Mouse (Mus musculus): Measurements from ENCODE around the gene Ppp6r1. TPM values are rescaled to one million over a fixed set of nuclear protein-coding genes. Genes with fewer than 3 reads are reported as not detected.

Ppp6r1 gene
- total RNA-seq (2021), result 10 to 100 TPM; 81.8 to 92.3 TPM
- 114 and 134 TPM in 2 replicates for polyA plus RNA-seq (2012; rRNA removed)
- long read RNA-seq, transcript Ppp6r1-201 (24 exons, 3,862 nt), result major isoform, 34 of 58 reads
- long read RNA-seq, partial matches to known transcripts, result 14 of 58 reads
- long read RNA-seq, other reads (novel, unspliced or antisense), result 10 of 58 reads

DNA sequence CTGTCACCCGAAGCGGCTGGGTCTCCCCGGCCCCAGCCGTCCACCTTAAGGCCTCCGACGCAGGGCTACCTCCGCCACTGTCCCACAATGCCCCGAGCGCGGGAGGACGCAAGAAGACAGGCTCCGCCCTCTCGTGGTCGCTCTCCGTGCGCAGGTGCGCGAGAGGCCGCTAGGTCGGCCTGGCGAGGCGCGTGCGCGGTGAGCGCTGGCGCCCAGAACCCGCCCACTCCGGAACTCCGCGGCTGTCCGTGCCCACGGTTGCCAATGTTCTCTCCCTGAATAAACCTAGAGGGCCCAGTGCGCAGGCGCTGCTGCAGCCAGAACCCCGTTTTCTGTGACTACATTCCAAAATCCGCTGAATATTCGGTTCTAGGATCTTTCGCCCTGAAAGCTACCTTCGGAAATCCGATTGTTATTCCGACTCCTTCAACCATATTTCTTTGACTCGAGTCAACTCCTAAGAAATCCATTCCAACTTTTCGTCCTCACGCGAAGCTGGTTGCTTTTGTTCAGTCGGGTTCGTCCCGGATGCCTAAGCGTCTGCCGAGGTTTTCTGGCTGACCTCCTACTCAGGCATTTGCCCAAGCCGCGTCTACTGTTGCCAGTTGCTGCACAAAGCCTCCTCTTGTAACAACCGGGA lies at the start of gene Ppp6r1:
Gene Ppp6r1, minus strand, starts transcription at position 108 of the 640 bp plus-strand sequence.
- peak; percentile 99 for DNase-seq

DNA sequence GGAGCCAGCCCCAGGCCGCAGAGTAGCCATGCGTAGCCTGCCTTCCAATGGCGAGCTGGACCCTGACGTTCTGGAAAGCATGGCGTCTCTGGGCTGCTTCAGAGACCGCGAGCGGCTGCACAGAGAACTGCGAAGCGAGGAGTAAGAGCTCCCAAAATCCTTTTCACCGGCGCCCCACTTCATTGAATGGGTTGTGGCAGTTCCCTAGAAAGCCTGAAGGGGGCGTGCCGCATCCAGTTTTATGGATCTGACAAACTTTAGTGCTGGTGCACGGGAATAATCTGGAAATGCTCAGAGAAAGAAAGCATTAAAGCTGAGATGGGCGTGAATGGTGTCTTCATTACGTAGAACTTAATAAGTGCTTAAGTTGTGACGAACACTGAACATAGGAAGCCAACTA lies 46.3 kb upstream of the Ppp6r1 start:
- DNase-seq, result peak; percentile 51

DNA sequence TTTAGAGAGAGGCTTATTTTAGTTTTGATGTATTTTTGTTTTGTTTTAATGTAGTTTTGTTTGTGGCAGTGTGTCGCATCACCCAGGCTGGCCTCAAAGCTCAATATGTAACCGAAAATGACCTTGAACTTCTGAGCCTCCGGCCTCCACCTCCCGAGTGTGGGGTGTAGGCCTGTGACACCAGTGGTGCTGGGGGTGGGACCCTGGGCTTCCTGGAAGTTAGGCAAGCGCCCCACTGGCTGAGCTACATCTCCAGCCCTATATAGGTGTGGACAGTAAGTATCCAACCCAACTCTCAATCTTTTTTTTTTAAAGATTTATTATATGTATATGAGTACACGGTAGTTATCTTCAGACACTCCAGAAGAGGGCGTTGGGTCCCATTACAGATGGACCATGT lies 44.4 kb upstream of the Ppp6r1 start:
- DNase-seq, result no peak

DNA sequence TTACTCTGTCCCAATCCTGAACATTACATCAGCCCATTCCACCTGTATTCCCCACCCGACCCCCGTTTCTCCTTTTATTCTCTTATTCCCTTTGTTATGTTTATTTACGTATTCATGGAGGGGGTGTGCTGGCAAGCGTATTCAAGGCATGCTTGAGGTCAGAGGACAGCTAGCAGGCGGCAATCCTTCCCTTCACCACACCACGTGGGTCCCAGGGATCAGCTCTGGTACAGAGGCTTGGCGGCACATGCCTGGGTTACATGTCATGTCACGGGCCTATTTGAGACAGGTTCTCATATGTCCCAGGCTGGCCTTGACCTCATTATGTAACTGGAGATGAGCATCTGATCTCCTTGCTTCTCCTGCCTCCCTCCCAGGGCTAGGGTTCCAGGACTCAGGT lies 43.5 kb upstream of the Ppp6r1 start:
- no peak for DNase-seq

DNA sequence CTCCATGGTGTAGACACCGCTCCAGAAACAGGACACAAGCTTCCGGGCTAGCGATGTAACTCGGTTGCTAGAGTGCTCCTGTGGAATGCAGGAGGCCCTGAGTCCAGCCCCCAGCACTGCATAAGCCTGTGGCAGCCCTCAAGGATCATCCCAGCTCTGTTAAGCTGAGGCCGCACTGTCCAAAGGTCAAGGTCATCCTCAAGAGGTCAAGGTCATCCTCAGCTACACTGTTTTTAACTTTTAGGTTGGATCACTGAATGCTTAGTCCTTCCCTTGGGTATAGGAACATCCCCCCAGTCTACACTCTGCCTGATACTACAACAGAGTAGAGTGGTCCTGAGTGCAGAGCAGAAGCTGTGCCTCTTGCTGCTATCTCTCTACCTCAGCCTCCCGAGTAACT lies 34.2 kb upstream of the Ppp6r1 start:
- no peak for DNase-seq

DNA sequence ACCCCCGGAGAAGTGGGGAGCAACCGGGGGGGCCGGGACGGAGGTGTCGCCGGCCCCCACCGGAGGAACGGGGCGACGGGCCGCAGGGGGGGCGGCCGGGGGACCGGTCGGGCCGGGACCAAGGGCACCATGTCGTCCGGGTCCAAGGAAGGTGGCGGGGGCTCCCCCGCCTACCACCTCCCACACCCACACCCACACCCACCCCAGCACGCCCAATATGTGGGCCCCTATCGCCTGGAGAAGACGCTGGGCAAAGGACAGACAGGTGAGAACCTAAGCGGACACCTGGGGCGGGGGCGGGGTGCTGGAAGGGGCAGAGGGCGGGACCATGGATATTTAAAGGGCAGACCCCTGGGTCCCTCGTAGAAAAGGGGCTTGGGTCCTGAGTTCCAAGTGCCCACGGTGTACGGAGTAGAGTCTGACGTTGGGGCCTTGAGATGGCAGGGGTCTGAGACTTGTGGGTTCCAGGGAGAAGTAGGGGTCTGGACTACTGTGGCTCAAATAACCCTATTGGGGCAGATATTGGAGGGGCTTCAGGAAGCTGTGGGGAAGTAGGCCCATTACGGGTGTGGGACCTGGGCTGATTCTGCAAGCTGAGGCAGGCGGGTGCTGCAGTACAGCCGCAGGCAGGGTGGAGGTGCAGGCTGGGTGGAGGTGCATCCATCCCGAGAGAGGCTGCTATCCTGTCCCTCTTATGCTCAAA lies 32.3 kb upstream of the Ppp6r1 start:
- no peak for DNase-seq

DNA sequence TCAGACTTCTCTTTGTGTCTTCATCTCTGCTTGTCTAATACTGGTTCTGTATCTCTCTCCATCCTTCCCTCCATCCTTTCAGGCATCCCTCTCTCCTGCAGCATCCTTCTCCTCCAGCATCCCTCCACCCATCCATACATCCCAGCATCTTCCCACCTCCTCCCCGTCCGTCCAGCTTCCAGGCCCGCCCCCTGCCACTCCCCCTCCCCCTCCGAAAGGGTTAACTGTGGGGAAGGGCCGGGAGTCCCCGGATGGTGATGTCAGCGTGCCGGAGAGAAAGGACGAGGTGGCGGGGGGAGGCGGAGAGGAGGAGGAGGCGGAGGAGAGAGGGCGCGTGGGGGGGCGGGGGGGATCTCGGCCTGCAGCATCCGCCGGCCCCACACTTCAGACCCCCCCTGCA lies 31.6 kb upstream of the Ppp6r1 start, which contains the start of gene Brsk1:
Gene Brsk1, plus strand, starts transcription at position 218 of the 400 bp plus-strand sequence.
- DNase-seq, result peak; percentile 67

DNA sequence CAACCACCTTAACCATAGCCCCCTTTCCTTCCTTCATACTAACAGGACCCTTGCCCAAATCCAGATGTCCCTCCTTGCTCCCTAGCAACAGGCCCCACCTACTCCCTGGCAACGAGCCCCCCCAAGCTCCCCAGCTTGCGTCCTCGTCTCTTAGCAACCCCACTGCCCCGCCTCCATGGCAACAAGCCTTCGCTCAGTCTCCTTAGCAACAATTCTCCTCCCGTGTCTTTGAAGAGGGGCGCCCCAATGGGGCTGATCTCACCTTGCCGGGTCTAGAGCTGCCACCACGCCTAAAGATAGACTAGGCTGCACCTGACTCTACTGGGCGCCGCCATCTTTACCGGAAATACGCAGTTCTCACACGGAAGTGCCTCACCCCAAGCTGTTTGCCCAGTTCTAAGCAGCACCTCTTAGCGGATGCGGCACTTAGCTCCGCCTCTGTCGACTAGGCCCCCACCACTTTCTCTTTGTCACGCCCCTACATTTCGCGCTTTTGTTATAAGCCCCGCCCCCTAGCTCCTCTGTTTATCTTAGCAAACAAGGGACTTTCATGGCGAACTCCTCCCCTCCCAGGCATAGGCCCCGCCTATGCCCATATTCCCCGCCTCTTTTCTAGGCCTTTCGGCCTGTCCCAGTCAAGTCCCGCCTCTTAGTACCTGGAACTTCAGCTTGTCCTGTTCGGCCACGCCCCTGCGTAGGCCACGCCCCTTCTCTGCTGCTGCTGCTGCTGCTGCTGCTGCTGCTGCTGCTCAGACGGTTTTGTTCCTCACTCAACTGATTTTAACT lies 26.0 kb upstream of the Ppp6r1 start, which contains the start of gene Hspbp1:
Gene Hspbp1, minus strand, starts transcription at position 437 of the 786 bp plus-strand sequence.
- peak; percentile 97 for DNase-seq

DNA sequence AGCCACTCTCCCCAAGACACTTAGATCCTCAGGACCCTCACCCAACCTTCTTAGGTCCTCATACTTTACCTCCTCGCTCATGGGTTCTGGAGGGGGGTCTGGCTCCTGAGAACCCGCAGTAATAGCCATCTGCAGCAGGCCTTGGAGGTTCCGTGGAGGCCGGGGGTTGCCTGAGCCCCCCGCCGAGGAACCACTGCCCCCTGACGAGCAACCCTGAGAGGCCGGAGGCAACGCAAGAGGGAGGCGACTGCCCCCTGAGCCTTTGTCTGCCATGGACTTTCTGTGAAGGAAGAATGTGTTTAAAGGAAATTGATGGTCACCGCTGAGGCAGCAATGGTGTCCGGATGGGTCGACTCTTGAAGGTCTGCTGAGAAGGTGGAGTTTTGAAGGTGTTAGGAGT lies 25.4 kb upstream of the Ppp6r1 start:
- no peak for DNase-seq

DNA sequence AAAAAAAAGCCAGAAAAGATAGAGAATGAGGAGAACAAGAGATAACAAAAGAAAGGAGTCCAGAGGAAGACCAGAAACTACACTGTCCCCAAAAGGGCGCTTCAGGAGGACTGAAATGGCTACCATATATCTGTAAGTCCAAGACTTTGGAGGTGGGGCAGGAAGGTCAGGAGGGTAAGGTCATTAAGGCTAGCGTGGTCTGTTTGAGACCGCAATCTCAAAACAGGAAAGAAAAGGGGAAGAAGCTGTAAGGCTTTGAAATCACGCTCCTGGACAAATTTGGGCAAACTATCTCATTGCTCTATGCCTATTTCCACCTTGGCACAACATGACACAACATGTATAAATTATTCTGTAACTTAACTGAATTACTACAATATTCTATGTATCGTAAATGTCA lies 24.5 kb upstream of the Ppp6r1 start:
- DNase-seq, result no peak

DNA sequence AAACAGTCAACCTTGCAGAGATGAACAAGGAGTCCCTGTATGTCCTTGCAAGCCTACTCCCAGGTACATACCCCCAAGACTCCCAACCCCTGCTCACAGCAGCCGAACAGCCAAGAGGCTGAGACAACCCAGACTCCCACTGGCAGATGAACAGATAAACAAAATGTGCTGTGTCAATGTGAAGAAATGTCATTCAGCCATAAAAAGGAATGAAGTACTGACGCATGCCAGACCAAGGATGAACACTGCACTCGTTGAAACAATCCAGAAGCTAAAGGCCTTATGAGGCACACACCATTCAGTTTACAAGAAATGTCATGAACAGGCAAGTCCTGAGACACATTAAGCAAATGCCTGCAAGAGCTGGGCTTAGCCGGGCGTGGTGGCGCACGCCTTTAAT lies 16.4 kb upstream of the Ppp6r1 start:
- no peak for DNase-seq

DNA sequence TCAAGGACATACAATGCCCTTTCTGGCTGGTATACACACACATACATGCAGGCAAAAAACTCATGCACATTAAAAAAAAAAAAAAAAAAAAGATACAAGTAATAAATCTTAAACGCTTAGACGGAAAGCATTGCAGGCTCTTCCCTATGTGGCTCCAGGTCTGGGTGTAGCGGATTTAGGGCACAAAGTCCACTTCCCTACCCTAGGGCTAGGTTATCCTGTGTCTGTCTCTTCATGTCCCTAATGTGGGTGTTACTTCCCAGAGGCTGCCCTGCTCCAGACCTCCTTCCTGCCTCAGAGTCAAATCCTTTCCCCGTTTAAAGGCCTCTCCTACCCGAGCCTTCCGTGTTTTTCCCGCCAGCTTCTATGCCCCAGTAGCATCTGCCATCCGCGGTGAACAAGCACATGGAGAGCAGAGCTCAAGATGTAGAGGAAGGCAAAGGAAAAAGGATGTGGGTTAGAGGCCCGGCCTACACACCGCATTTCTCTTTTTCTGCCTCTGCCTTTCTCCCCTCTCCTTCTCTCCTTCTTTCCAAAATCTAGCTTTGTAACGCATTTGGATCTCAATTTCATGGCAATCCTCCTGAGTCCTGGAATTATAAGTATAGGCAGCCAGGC lies 15.4 kb upstream of the Ppp6r1 start:
- DNase-seq, result no peak

DNA sequence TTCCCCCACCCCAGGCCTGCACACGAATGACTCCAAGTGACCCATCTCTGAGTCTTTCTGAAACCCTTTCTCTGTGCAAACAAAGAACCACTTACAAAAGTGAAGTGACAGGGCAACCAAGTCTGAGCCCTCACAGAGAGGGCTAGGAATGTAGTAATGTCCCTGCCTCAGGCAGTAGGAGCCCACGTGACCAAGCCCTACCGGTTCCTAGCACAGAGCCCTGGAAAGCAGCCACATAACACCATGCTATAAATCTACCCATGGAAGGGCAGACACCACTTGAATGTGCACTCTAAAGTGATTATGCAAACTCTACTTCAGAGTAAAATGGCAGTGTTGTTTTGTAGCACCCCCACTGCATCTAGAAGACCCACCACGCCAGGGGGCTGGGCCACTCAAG lies 13.1 kb upstream of the Ppp6r1 start:
- peak; percentile 76 for DNase-seq

DNA sequence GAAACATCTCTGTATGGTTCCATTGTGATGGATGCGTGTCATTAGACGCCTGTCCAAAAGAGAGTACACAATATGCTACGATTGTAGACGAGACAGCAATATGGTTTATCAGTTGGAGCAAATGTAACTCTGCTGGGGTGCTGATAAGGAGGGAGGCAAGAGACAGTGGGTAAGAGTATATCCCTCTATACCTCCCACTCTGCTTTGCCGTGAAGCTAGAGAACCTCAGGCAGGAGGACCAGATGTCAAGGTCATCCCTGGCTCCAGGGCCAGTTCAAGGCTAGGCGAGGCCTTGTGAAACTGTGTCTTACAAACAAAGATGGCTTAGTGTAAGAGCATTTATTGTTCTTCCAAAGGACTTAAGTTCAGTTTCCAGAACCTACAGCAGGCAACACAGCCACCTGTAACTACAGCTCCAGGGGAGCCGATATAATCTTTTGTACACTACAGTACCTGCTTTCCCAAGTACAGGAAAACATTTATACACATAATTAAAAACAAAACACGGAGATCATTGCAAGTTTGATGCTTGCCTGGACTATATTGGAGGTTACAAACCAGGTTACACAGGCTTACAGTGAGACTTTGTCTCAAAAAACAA lies 11.9 kb upstream of the Ppp6r1 start:
- DNase-seq, result peak; percentile 26

DNA sequence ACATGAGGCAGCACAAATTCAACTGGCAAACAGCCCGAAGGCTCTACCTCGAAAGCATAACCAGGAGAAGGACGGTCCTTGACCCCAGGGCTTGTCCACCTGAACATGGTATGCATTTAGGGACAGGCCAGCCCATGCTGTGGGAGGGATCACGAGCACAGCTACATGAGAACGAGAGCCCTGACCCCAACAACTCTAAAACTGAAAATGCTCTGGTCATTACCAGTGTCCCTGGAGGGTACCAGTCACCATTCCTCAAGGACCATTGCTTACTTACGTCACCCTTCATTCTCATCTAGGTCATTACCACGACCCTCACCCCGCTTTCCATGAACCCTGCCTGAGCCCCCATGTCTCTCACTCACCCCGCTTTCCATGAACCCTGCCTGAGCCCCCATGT lies 10.3 kb upstream of the Ppp6r1 start:
- DNase-seq, result peak; percentile 55

DNA sequence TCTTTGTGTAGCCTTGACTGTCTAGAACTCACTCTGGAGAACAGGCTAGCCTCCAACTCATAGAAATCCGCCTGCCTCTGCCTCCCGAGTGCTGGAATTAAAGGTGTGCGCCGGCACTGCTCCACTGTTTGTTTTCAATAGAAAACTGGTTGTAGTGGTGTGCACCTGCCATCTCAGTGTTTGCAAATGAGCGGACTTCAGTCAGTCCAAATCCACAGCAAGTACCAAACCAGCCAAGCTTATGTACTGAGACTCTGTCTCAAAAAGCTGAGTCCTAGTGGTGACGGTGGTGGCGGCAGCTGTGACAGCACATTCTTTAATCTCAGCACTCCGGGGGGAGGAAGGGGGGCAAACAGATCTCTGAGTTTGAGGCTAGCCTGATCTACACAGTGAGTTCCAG lies 9.7 kb upstream of the Ppp6r1 start:
- no peak for DNase-seq

DNA sequence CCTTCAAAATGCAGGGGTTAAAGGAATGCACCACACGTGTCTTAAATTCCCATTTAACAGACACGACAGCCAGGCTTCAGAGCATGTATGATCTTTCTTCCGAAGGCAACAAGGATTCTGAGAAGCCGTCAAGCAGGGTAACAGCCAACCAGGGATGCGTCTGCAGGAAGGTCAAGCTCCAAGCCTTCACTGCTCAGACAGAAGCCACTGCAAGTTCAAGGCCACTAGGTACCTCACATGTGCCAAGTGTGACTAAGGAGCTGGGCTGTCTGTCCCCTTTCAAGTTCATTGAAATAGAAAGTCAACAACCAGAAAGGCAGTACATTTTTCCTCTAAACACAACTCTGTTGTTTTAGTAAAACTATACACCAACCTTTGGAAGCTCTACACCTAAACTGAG lies 8.1 kb upstream of the Ppp6r1 start:
- peak; percentile 70 for DNase-seq

DNA sequence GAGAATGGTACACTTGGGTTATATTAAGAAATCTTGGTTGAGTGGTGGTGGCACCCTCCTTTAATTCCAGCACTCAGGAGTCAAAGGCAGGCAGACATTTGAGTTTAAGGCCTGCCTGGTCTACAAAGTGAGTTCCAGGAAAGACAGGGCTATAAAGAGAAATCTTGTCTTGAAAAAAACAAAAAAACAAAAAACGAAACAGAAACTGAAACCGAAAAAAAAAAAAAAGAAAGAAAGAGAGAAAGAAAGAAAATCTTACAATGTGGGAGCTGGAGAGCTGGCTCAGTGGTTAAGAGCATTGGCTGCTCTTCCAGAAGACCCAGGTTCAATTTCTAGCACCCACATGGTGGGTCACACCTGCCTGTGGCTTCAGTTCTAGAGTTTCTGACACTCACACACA lies 4.9 kb upstream of the Ppp6r1 start:
- DNase-seq, result no peak

DNA sequence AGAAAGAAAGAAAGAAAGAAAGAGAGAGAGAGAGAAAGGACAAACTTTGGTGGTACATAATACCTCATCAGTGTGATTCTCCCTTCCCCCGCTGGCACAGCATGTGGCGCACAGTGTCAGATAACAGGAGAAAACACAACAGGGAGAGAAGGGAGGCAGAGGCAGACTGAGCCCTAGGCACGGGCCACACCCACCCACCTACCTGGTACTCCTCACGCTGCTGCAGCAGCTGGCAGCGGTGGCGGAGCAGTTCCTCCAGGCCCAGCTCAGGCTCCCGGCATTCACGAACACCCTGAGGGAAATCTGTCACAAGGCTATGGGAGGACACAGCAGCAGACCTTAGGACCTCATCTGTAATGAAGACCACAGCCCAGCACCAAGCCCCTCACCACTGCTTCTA lies 4.4 kb upstream of the Ppp6r1 start:
- no peak for DNase-seq

DNA sequence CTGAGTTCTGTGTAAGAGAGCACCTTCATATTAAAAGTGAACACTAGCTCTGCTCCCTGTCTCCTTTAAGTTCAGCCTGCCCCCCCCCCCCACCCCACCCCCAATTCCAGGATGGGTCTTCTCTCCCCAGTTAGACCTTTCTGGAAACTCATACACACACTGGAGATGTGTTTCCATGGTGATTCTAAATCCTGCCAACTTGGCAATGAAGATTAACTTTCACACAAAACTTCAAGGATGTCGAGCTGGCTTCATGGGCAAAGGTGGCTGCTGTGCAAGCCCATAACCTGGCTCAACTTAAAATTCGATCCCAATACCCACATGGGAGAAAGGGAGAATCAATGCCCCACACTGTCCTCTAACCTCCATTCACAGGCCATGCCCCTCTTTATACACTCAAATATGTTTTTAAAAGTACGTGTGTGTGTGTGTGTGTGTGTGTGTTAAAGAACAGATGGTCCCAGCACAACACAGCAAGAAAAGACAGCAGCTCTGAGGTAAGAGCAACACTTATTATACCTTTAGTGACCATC lies 1.2 kb upstream of the Ppp6r1 start:
- no peak for DNase-seq

DNA sequence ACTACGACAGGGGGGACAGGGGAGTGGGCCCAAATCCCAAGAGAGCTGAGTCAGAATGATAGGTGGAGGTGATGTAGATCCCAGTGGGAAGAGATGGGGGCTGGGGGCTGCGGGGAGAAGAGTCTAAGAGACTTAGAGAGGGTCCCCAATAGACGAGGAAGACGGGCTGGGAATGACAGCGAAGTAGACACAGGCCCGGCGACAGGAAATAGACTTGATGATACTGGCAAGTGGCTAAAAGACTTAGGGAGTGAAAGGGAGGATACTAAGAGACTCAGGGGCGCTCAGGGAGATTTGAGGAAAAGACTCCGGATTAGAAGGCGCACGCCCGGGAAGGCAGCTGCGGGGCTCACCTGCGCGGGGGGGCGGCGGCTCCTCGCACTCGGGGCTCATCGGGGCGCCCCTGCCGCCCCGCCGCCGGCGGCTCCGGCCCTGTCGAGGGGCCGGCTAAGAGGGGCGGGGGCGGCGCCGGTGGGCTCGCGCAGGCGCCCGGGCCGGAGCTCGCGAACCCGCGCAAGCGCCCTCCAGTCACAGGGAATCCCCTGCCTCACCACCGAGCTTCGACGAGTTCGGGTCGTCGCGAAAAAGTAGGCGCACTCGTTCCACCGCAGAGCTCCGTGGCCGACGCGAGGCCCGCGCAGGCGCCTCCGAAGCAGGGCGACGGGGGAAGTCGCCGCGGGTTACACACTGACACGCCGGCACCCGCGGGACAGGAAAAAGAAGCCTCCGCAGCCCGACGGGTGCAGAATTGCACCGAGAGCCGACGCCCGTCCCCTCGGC lies 501 bp downstream of the Ppp6r1 start:
- DNase-seq, result peak; percentile 44

All from adrenal gland, adult 2 months (tissue).